Mouse (Mus musculus): Measurements from ENCODE around the gene Qrfp.

DNA sequence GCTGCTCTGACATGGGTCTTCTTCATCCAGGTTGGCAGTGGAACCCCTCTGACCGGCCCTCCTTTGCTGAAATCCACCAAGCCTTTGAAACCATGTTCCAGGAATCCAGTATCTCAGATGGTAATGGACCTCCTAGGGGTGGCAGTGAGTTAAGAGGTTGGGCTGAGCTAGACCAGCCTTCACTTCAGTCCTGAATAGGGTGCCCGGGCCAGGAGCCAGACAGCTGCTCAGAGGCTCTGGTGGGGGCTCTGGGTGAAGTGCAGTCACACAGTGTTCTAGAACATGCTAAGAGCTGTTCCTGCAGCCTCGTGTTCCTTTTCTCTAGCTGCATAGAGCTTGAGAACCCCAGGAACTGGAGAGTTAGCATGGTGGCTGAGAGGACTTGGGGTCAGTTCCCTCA, 13.4 kb downstream of the Qrfp start:
- TF ChIP-seq CTCF (IDR thresholded peaks at IDR 0.05; ENCODE audit: insufficient read depth, low read depth, low read length) = no peak
- no peak for TF ChIP-seq POLR2A (IDR thresholded peaks at IDR 0.05; ENCODE audit: insufficient read depth, low read depth, low read length)
